Mouse (Mus musculus) megakaryocyte, embryonic 14.5 days (primary cell): ENCODE measurements around the gene Slc9a5. TPM values are rescaled to one million over a fixed set of nuclear protein-coding genes. Genes with fewer than 3 reads are reported as not detected.
A peak's percentile ranks its signal among the peaks of the same experiment; 100 is the strongest.

ENCODE experiments used
- H3K27me3 ChIP-seq: replicated peaks from 2 replicates; pipeline ENCODE3; 2012; ENCODE audit warnings: inconsistent platforms
- H3K36me3 ChIP-seq: replicated peaks from 2 replicates; pipeline ENCODE3; 2012; ENCODE audit warnings: low read length, inconsistent platforms, mixed read lengths
- H3K4me1 ChIP-seq: 2 replicates; pipeline ENCODE4 v1.6.1; 2012; ENCODE audit warnings: inconsistent platforms
- H3K4me3 ChIP-seq: replicated peaks from 2 replicates; pipeline ENCODE3; 2012; ENCODE audit warnings: moderate library complexity, mild to moderate bottlenecking, inconsistent platforms
- H3K9me3 ChIP-seq: 2 replicates; pipeline ENCODE4 v1.6.1; 2012; ENCODE audit warnings: inconsistent platforms
- FLI1 ChIP-seq: IDR thresholded peaks from 2 replicates; pipeline ENCODE4 v1.6.1; 2012; ENCODE audit warnings: low read length, inconsistent platforms, mixed read lengths
- GATA1 ChIP-seq: IDR thresholded peaks from 3 replicates; pipeline ENCODE4 v1.6.1; 2012; ENCODE audit warnings: mixed read lengths, low read length, inconsistent platforms, borderline replicate concordance
- polyA plus RNA-seq: library from polyadenylated mRNA; stranded (reverse); fragments of >175 nt; gene quantifications from 2 replicates; pipeline ENCODE4 v1.2.3, GENCODE M21; 2012; ENCODE audit warnings: low replicate concordance; ENCODE audit not compliant: insufficient read depth

The Slc9a5 gene
- polyA plus RNA-seq, 1 experiment: 4.1 TPM

- Histone ChIP-seq H3K27me3 (peaks cover 32% of the 10 kb centered on the region), H3K4me1 (peaks cover 4% of the 10 kb centered on the region), H3K4me3 (no peak overlapping the region), H3K36me3 (no peaks in the 10 kb centered on the region), H3K9me3 (peaks cover 10% of the 10 kb centered on the region)
- TF ChIP-seq GATA1: no peak
- no peak for TF ChIP-seq FLI1
Measured at GRCm38 (mm10) chr8:105404496-105404895, 55.9 kb downstream of the Slc9a5 start.

- H3K4me3 ChIP-seq: no peak overlapping the region
- H3K4me1 ChIP-seq: peaks cover 4% of the 10 kb centered on the region
- TF ChIP-seq FLI1 (no peak), GATA1 (no peak)
- H3K27me3 ChIP-seq: peaks cover 28% of the 10 kb centered on the region
- no peaks in the 10 kb centered on the region for H3K36me3 ChIP-seq
- H3K9me3 ChIP-seq: no peaks in the 10 kb centered on the region
Measured at GRCm38 (mm10) chr8:105406416-105406815, 57.8 kb downstream of the Slc9a5 start.

- TF ChIP-seq FLI1: no peak
- no peak for TF ChIP-seq GATA1
- H3K4me1 ChIP-seq: peaks cover 8% of the 10 kb centered on the region
- H3K36me3 ChIP-seq: no peaks in the 10 kb centered on the region
- H3K4me3 ChIP-seq: peak overlapping the region; percentile 76
- H3K9me3 ChIP-seq: no peaks in the 10 kb centered on the region
- peaks cover 35% of the 10 kb centered on the region for H3K27me3 ChIP-seq
Measured at GRCm38 (mm10) chr8:105408331-105408730, 59.7 kb downstream of the Slc9a5 start.

- Histone ChIP-seq H3K36me3 (no peaks in the 10 kb centered on the region), H3K4me3 (no peak overlapping the region), H3K9me3 (no peaks in the 10 kb centered on the region), H3K4me1 (peaks cover 16% of the 10 kb centered on the region), H3K27me3 (peaks cover 43% of the 10 kb centered on the region)
- no peak for TF ChIP-seq FLI1
- no peak for TF ChIP-seq GATA1
Measured at GRCm38 (mm10) chr8:105409947-105410346, 61.3 kb downstream of the Slc9a5 start.

GRCm38 (mm10) chr8:105413391-105413790 is 64.7 kb downstream of the Slc9a5 start, which contains the start of the genes Kctd19 and Lrrc36:
Kctd19 (minus strand) TSS chr8:105413502.
Lrrc36 (plus strand) TSS chr8:105413571.
- Histone ChIP-seq H3K36me3 (no peaks in the 10 kb centered on the region), H3K9me3 (peaks cover 11% of the 10 kb centered on the region), H3K4me3 (peak within 1 kb of the TSS; percentile 86), H3K4me1 (peaks cover 13% of the 10 kb centered on the region), H3K27me3 (peaks cover 41% of the 10 kb centered on the region)
- no peak for TF ChIP-seq FLI1
- TF ChIP-seq GATA1: no peak

GRCm38 (mm10) chr8:105418992-105419391 is 70.3 kb downstream of the Slc9a5 start:
- no peak overlapping the region for H3K4me3 ChIP-seq
- TF ChIP-seq GATA1 (no peak), FLI1 (no peak)
- H3K36me3 ChIP-seq: no peaks in the 10 kb centered on the region
- peaks cover 24% of the 10 kb centered on the region for H3K27me3 ChIP-seq
- peaks cover 15% of the 10 kb centered on the region for H3K9me3 ChIP-seq
- peaks cover 1% of the 10 kb centered on the region; the same call in 1 of the 2 replicates for H3K4me1 ChIP-seq

Other genes with a start within 250 kb of the Slc9a5 start
- not detected in 2 replicates for gene Ces4a, start 217.0 kb upstream of the Slc9a5 start, polyA plus RNA-seq
- gene Cbfb, start 178.2 kb upstream of the Slc9a5 start, polyA plus RNA-seq: 2.1 and 15.3 TPM in 2 replicates
- gene D230025D16Rik, start 123.7 kb upstream of the Slc9a5 start, polyA plus RNA-seq: 1.4 and 2.1 TPM in 2 replicates
- gene B3gnt9, start 93.7 kb upstream of the Slc9a5 start, polyA plus RNA-seq: 4.9 and 14.6 TPM in 2 replicates
- 32.6 and 35.8 TPM in 2 replicates for gene Tradd, start 84.2 kb upstream of the Slc9a5 start, polyA plus RNA-seq
- gene Fbxl8, start 84.2 kb upstream of the Slc9a5 start, polyA plus RNA-seq: 6.2 and 8.9 TPM in 2 replicates
- gene Hsf4, start 79.0 kb upstream of the Slc9a5 start, polyA plus RNA-seq: 0.73 TPM in 1 of 2 replicates, not detected in the other
- 0.41 TPM in 1 of 2 replicates, not detected in the other for gene Nol3, start 72.7 kb upstream of the Slc9a5 start, polyA plus RNA-seq
- gene 4931428F04Rik, start 59.0 kb upstream of the Slc9a5 start, polyA plus RNA-seq: 1.6 and 1.8 TPM in 2 replicates
- 76.3 and 141 TPM in 2 replicates for gene Exoc3l, start 52.7 kb upstream of the Slc9a5 start, polyA plus RNA-seq
- 39.4 and 41.2 TPM in 2 replicates for gene E2f4, start 51.2 kb upstream of the Slc9a5 start, polyA plus RNA-seq
- gene Elmo3, start 43.2 kb upstream of the Slc9a5 start, polyA plus RNA-seq: 0.63 TPM in 1 of 2 replicates, not detected in the other
- 13.0 and 15.5 TPM in 2 replicates for gene Lrrc29, start 22.6 kb upstream of the Slc9a5 start, polyA plus RNA-seq
- 61.6 and 71.6 TPM in 2 replicates for gene Tmem208, start 22.5 kb upstream of the Slc9a5 start, polyA plus RNA-seq
- gene Fhod1, start 890 bp upstream of the Slc9a5 start, polyA plus RNA-seq: 78.6 and 155 TPM in 2 replicates
- 0.02 TPM in 1 of 2 replicates, not detected in the other for gene Plekhg4, start 24.4 kb downstream of the Slc9a5 start, polyA plus RNA-seq
- gene Kctd19, start 64.7 kb downstream of the Slc9a5 start, polyA plus RNA-seq: not detected in 2 replicates
- gene Lrrc36, start 64.7 kb downstream of the Slc9a5 start, polyA plus RNA-seq: not detected in 2 replicates
- 2.5 and 3.3 TPM in 2 replicates for gene Tppp3, start 122.7 kb downstream of the Slc9a5 start, polyA plus RNA-seq
- gene Zdhhc1, start 148.1 kb downstream of the Slc9a5 start, polyA plus RNA-seq: 5.4 and 9.0 TPM in 2 replicates
- 0.12 TPM in 1 of 2 replicates, not detected in the other for gene Hsd11b2, start 169.9 kb downstream of the Slc9a5 start, polyA plus RNA-seq
- 19.8 and 57.3 TPM in 2 replicates for gene Atp6v0d1, start 217.2 kb downstream of the Slc9a5 start, polyA plus RNA-seq